Mouse (Mus musculus) CD4-positive, CD25-positive, alpha-beta regulatory T cell, adult 2 months (primary cell): Measurements from ENCODE around the gene Srsf12.

Experiments
- DNase-seq: peaks from one replicate; pipeline ENCODE4 v3.0.0-alpha.2; 2012; ENCODE audit warnings: low read depth, low spot score

Gene Srsf12

DNA sequence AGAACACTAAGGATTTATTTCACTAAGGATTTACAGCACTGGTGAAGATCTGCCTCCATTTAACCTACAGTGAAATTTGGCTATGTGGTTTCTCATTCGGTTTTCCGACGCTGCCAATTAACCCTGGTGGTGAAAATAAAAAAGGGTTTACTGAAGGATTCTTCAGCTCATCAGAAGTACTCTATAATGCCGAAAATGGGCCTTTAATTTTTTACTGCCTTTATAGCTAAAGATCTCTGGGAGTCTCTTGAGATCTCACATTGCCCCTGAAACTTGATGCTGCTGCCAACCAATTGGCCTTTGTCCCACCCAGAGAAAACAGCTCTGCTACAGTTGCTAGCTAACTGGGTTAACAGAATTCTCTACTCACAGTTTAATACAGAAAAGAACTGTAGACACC lies 40.1 kb downstream of the Srsf12 start:
- no peak for DNase-seq

DNA sequence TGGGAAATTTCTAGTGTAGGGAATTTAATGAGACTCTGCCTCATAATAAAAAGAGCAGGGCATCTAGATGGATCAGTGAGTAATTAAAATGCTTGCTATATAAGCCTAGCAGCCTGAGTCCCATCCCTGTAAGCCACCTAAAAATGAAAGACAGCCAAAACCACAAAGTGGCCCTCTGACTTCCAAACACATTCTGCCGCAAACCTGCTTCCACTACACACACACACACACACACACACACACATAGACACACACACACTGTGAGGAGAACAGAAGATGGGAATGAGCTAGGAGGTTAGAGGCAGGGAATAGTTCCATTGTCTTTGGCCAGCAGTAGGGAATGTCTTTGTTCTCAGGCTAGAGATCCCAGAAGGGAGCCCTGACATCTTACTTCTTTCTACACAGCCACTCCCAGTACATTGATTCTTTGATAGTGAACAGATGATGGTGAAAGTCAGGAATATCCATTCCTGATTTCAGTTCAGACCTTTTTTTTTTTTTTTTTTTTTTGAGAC lies 41.0 kb downstream of the Srsf12 start:
- DNase-seq: no peak

DNA sequence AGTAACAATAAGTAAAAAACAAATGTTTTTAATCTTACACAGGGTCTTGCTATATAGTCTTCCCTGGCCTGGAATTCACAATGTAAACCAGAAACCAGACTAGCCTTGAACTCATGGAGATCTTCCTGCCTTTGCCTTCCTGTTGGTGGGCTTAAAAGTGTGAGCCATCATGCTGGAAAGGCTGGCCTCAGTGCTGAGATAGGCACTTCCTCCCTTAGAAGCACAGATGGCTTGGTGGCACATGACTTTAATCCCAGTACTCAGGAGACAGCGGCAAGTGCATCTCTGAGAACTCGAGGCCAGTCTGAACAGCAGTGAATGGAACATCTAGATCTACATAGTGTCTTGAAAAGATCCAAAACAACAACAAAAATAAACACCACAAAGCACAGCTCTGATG lies 42.1 kb downstream of the Srsf12 start:
- DNase-seq: peak; percentile 40

DNA sequence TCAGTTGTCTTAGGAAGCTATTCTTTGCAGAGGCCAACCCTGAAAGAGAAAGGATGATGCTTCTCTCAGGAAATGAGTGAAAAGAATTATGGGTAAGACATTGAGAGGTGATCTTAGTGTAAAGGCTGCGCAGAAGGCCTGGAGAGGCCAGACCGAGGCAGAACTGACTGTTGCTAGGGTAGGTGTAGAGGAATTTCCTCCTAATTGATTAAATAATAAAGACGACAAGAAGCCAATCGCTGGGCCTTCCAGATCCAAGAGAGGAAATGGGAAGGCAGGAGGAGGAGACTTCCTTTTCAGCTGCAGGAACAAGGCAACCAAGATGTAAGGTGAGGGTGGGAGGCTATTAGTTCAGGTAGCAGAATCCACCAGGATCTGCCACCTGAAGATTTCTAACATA lies 45.9 kb downstream of the Srsf12 start:
- DNase-seq: peak; percentile 37

DNA sequence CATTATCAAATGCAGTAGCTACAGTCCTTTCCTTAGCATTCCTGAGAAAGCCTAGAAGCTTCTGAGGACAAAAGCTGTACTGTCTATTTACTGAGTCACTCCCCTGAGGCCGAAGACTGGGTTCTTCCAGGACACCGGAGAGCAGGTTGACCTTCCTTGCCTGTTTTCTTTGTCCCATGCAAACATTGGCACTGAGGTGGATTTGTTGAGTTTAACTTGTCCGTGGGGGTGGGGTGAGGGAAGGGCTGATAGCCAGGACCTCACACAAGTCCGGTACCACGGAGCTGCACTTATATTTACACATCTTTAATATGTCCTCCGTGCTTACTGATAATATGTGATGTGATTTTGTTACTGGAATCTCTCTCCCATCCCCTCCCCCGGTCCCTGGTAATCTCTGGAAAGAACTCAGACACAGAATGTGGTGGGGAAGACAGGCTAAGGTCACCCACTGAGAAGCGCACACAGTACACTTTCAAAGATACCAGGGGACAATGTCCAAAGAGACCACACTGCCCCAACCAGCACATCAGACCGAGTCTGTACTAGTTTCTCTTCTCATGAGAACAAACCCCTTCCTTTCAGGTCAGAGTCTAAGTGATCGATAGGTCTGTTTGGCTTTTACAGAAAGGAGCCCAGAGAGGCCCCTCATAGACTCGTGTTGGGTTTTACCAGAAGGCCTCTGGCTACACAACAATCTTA lies 48.6 kb downstream of the Srsf12 start:
- no peak for DNase-seq

DNA sequence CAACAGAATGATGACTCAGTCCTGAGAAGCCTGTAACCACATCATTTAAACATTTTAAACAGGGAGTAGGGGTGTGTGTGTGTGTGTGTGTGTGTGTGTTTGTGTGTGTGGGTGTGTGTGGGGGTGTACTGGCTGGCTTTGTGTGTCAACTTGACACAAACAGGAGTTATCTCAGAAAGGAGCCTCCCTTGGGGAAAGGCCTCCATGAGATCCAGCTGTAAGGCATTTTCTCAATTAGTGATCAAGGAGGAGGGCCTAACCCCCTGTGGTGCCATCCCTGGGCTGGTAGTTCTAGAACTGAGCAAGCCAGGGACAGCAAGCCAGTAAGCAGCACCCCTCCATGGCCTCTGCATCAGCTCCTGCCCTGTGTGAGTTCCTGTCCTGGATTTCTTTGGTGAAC lies 51.5 kb downstream of the Srsf12 start:
- DNase-seq: no peak

DNA sequence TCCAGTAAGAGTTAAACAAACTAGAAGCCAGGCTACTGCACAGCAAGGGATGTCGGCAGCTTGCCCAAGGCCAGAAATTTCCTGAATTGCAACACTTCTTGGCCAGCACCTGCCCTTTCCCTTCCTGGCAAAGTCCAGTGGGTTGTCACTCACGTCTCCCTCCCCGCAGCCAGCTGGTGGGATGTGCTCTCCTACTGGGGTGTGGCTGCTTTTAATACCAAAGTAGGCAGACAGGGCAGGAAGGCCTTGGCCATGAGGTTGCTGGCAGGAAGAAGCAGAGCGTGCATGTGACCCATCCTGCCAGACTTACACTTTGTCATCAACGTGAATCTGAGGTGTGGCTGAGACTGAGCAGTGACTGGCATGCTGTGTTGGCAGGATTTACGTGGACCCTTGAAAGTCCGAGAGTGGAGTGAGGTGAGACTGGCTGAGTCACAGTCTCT lies 52.5 kb downstream of the Srsf12 start:
- peak; percentile 66 for DNase-seq

DNA sequence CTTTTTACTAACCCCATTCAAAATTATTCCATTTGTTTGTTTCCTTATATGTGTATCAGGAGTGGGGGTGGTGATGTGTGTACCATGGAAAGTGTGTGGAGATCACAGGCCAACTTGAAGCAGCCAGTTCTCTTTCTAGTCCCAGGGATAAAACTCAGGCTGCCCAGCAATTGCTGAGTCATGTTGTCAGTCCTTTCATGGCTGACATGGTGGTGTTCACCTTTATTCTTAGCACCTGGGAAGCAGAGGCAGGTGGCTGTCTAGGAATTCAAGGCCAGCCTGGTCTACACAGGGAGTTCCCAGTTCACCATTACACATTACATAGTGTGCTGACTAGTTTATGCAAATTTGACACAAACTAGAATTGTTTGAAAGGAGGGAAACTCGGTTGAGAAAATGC lies 54.1 kb downstream of the Srsf12 start:
- no peak for DNase-seq

DNA sequence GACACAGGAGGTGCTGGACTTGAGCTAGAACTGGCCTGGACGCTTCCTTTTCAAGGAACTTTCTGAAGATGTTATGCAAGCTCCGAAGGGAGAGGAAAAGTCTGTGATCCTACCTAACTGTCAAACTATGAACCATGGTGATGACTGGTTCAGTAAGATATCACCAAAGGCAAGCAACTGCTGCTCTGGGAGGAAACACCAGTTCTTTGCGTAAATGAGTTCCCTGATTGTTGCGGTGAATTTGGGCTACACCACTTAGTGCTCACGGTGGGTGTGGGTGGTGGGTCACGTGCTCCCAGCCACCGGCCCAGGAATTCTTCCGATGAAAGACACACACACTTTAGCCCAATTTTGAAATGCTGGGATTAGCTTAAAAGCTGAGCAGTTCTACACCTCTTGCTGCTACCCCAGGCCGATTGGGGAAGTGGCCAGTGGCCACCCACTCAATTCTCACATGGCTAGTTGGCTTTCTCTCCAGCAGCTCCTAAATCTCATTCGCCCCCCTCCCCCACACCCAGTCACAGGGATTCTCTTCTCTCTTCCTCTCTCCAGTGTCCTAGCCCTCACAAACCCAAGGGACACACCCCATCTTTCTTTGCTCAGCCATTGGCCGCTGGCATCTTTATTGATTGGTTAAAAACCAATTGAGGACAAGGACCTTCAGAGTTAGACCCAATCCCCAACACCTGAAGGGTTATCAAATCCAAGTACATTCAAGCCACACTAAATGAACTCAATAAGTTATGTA lies 56.4 kb downstream of the Srsf12 start:
- DNase-seq: no peak

DNA sequence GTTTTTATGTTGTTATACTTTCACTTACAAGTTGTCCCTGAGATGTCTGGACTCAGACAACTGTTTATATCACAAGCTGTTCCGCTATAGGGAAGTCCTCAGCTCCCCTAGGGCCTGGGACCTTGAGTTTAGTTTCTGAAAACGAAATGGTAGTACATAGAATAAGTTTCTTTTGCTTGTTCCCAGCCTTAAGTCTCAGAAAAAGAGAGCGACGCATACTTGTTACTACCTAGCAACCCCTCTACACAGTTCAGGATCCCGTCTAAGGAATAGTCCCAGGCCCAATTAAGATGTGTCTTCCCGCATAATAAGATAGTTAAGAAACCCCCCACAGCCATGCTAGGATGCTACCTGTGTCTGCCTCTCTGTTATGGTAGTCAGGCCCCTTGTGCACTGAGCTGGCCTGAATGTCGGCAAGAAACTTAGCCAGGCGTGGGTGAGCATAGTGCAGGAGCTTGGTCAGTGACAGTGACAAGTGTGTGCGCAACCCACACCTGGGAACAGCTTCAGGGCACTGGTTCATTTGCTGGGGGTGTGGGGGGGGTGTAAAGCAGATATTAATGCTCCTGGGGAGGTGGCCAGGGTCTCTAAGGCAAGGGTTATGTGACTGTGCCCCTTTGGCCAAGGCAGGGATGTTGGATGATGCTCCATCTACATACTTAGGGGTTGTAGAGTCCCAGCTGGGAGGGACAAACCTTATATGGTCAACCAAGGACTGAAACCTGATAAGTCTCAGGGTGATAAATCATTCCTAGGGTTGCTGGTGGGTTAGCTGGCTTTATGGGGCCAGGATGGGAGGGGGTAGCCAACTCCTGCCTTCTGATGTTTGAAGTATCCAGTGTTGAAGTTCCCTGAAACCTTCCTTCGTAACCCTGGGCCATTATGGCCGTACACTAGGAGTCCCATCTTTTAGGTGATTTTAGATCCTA lies 61.9 kb downstream of the Srsf12 start:
- DNase-seq: peak; percentile 33

DNA sequence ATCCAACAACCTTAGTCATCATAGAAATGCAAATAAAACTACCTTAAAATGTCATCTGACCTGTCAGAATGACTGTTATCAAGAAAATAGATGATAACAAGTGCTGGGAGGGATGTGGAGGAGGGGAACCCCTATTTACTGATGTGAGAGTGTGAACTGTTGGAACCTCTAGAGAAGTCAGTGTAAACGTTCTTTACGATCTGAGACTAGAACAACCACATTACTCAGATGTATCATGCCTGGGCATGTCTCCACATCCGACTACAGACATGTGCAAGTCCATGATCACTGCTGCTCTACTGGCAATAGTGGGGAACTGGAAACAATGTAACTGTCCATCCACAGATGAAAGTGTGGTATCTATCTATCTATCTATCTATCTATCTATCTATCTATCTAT lies 64.6 kb downstream of the Srsf12 start:
- DNase-seq: peak; percentile 68

DNA sequence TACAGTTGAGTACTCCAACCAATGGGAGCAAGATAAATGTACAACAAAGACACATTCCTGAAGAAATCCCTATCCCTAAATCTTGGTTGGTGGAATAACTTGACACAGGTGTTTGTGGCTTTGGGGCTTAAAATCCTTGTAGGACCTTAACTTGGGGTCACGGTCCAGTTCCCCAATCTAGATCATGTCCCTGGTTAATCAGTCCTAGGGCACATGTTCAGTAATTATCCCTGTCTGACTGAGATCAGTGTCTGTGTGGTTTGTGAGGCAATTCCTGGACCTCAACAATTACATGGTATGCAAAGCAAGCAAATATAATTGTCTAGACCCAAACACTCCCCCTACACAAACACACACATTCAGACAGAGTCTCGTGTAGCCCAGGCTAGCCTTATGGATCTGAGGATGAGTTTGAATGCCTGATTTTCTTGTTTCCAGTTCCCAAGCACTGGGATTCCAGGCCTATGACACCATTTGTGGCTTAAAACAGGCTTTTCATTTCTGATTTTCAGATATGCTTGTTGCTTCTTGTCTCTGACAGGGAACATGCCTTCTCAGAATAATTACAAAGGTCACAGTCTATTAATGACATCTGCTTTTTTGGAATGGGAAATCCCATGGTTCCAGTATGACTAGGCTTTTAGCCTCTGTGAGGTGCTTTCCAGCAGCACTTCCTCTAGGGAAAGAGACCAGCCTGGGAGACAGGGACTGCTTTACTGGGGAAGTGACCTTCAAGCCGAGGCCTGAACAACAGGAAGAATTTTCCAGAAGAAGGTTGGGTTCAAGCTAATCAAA lies 73.3 kb downstream of the Srsf12 start:
- no peak for DNase-seq
